Mouse (Mus musculus) lung, adult 2 months (tissue): Measurements from ENCODE around the gene Inhba.
A peak's percentile ranks its signal among the peaks of the same experiment; 100 is the strongest.

ENCODE experiments used
- CTCF ChIP-seq: fragments of 200-500 bp; IDR thresholded peaks from 2 replicates; pipeline ENCODE4 v1.5.1; 2011; ENCODE audit warnings: mild to moderate bottlenecking, low read length, control low read depth; ENCODE audit not compliant: insufficient read depth
- POLR2A ChIP-seq: fragments of 200-500 bp; IDR thresholded peaks from 2 replicates; pipeline ENCODE4 v1.6.1; 2011; ENCODE audit warnings: low read depth, mild to moderate bottlenecking, control low read depth, low read length, borderline replicate concordance; ENCODE audit errors: extremely low read depth

GRCm38 (mm10) chr13:16012243-16012887 is 714 bp downstream of the Inhba start:
- peak; percentile 63 for TF ChIP-seq CTCF
- TF ChIP-seq POLR2A, result no peak
